Mouse (Mus musculus): Measurements from ENCODE around the gene Acss1.

The Acss1 gene

DNA sequence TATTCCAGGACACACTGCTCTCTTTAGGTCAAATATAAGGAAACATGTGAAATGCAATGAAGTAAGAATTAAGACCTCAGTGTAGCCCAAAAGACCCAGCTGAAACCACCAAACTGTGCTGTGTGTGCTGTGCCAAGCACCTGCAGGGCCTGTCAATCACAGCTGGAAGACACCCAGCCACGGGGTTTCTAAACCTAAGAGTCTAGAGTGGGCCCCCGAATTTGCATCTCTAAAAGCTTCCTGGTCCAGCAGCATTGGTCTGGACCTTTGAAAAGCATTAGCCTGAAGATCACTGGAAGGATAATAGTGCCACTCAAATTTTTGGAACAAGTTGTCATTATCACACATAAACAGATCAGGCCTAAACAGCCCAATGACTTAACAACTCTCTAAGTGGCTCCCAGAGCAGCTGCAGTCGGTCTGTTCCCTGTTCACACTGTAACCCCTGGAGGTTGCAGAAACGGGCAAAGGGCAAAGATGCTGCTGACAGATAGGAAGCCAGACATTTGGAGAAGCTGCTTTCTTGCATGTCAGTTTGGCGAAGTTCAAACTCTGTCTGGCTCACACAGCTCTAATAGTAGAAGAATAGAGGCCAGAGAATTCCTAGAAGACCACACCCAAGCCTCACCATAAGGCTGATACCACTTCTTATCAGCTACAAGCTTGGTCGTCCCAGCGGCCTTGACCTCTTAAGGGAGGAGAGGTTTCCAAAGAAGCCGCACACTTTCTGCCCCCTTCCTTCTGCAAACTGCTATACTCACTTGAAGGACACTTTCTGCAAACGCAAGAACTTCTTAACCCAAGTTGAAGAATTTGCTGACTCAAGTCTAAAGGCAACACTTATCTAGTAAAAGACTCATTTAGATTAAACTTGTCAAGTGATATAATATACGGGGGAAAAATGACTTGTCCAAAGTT lies 2.5 kb downstream of the Acss1 start:
- DNase-seq (ENCODE audit: low spot score in 2 of 2) = no peak

DNA sequence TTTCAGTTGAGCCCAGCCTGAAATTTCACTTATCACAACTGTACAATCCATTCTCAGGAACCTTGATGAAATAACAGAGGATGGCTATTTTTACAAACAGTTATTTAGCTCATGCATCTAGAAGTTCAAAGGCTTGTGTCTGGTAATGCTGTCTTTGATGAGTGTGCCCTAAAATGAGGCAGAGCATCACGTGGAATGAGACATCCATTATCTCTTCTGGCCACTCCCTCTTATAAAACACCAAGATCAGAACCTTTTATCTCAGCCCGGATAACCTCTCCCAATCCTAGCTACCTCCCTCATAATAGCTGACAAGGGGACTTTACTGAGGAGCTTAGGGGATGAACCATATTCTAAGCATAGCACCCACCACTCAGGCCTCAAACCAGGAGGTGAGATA lies 3.3 kb downstream of the Acss1 start:
- DNase-seq (ENCODE audit: low spot score in 2 of 2) = no peak

- no peak for DNase-seq (ENCODE audit: low spot score in 2 of 2)
These were observed 4.0 kb downstream of the Acss1 start for GRCm38 (mm10) chr2:150664152-150664920.

- DNase-seq (ENCODE audit: low spot score in 2 of 2) = peak in 1 of 2 experiments; percentile 21
These were observed 5.0 kb downstream of the Acss1 start for GRCm38 (mm10) chr2:150663255-150663654.

DNA sequence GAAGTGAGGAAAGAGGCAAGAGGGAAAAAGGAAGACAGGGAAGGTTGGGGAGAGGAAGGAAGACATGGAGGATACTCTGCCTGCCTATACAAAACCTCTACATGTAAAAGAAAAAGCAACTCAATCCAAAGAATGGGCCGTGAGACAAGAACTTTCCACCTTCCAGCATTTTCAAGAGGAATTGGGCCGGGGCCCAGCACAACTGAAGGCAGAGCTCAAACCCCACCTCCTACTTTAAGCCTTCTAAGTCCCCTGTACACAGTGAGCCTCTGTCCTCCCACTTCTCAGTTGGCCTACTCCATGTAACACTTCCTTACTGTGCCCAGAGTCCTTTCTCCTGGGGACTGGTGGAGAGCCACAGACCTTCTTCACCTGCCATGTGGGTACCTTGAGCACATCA lies 6.3 kb downstream of the Acss1 start:
- no peak for DNase-seq (ENCODE audit: low spot score in 2 of 2)

GRCm38 (mm10) chr2:150660668-150661451 lies 7.4 kb downstream of the Acss1 start:
- no peak for DNase-seq (ENCODE audit: low spot score in 2 of 2)

DNA sequence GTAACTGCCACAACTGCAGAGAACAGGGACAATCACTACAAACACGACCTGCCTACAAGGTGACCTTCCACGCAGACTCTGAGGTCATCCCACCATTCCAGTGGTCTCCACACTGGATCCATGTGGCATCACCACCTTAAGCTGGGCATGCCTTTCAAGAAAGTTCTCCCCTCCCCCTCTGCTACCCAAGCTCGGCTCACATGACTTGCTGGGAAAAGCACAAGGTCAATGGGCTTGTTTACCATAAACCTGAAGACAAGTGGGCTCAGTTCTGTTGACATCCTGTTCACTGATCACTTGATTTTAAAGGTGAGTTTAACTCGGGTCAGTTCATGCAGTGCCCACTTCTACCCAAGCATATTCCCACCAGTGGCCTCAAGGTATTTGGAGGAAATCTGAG lies 8.3 kb downstream of the Acss1 start:
- no peak for DNase-seq (ENCODE audit: low spot score in 2 of 2)

- no peak for DNase-seq (ENCODE audit: low spot score in 2 of 2)
These were observed 11.1 kb downstream of the Acss1 start for GRCm38 (mm10) chr2:150656975-150657768.

DNA sequence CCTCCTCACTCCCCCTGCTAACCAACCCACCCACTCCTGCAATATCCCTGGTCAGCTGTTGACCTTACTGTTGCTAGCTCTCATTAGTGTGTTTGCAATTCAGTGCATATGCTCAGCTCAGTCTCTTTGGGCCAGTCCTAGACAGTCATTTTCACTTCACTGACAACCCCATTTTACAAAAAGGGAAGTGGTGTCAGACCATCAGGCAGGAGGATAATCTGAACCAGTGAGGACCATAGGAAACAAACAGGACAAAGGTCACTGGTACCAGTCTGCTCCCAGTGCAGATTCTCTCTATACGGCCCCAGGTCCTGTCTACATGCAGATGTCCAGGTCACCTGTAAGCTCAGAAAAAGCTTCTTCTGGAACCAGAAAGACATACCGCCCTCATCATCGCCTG lies 12.2 kb downstream of the Acss1 start:
- DNase-seq (ENCODE audit: low spot score in 2 of 2) = no peak

- DNase-seq (ENCODE audit: low spot score in 2 of 2) = no peak
These were observed 13.0 kb downstream of the Acss1 start for GRCm38 (mm10) chr2:150655290-150655689.

DNA sequence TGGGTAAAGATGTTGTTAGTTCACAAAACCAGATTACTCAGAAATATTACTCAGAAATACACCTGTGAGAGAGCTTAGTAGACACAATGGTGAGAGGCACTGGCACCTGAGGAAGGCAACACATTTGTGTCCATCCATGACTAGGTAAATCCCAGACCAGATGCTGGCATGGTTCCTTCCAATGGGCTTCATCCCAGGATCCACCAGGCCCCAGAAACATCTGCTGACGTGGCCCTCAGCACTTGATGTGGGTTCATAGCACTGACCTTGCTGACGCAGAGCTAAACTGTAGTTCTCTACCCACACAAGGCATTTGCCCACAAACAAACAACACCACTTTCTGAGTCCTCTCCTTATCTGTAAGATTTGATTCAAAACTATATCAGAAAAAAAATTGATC lies 13.5 kb downstream of the Acss1 start:
- DNase-seq (ENCODE audit: low spot score in 2 of 2) = no peak

GRCm38 (mm10) chr2:150651366-150651765 lies 16.9 kb downstream of the Acss1 start:
- DNase-seq (ENCODE audit: low spot score in 2 of 2) = no peak

DNA sequence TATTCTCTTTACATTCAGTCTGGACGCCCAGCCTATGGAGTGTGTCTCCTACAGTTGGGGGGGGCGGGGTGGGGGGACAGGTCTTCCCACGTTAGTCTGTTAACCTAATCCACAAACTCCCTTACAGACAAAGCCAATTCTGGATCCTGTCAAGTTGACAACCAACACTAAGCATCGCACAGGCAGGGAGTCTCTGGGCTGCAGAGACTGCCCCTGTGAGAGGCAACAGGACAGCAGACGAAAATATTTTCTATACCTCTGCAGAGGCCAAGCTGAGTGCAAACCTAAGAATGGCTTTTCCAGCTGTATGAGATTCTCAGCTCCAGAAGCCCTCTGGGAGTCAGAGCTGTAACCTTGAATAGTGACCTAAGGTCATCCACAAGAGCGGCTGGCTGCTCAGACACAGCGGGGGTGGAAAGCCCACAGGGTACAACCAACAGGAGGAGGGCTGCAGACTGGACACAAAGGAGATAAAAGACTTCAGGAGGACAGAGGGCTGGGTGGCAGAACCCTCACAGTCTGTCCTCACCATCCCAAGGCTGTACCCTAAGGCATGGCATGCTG lies 17.7 kb downstream of the Acss1 start:
- DNase-seq (ENCODE audit: low spot score in 2 of 2) = no peak

DNA sequence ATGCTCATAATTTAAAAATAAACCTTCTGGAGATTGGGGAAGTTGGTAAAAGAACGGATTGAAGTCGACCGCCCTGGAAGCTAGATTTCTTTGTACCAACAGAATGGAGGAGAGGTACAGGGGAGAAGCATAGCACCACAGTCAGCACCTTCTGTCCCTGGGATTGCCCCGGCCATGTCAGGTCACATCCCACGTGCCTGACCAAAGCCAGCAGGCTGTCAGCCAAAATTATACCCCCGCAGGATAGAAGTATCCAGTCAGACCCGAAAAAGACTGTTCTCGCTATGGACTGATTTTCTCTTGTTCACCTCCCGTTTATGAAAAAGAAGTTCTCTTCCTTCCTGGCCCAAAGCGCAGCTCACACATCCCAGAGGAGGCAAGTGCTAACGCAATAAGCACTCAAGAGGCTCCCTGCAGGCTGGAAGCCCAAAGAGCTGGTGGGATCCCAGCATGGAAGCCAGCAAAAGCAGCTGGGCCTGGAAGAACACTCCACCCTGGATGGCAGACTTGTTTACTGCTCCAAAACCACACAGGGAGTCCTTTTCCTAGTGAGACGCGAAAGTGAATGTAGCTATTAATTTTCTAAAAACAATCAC lies 19.9 kb downstream of the Acss1 start:
- no peak for DNase-seq (ENCODE audit: low spot score in 2 of 2)

DNA sequence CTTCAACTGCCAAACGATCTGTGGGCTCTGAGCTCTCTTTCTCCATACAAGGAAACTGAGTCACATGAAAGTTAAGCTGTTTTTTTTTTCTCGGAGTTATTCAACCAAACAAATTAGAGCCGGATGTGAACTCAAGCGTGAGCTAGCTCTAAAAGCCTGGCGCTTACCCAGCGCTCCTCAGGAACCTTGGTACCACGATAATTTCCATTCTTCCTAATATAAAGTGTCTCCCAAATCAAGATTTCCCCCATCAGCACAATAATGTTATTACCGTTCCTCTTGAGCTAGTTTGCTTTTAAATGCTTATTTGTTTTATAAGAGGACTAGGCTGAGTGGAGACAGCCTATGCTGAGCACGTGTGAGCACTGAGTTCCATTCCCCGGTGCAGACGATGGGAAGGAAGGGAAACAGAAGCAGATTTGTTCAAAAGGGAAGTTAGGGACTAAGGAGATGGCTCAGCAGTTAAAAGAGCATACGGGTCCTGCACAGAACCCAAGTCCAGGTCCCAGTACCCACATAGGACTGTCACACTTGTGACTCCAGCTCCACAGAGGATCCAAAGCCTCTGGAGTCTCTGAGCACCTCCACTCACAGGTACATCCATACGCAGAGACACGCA lies 20.5 kb downstream of the Acss1 start:
- DNase-seq (ENCODE audit: low spot score in 2 of 2) = no peak

GRCm38 (mm10) chr2:150646411-150647121 lies 21.7 kb downstream of the Acss1 start:
- no peak for DNase-seq (ENCODE audit: low spot score in 2 of 2)

GRCm38 (mm10) chr2:150645225-150645624 lies 23.1 kb downstream of the Acss1 start:
- DNase-seq (ENCODE audit: low spot score in 2 of 2) = no peak

- peak; percentile 39 to 52 for DNase-seq (ENCODE audit: low spot score in 2 of 2)
These were observed 24.4 kb downstream of the Acss1 start for GRCm38 (mm10) chr2:150643726-150644415.

GRCm38 (mm10) chr2:150643166-150643565 lies 25.1 kb downstream of the Acss1 start:
- DNase-seq (ENCODE audit: low spot score in 2 of 2) = no peak

Data from right cerebral cortex, adult 2 months (tissue).